Mouse (Mus musculus) intestine, embryonic 16.5 days (tissue): Measurements from ENCODE around the gene Trabd2b. TPM values are rescaled to one million over a fixed set of nuclear protein-coding genes. Genes with fewer than 3 reads are reported as not detected.

ENCODE experiments used
- ATAC-seq: fragments of 200-750 bp; cut with Nextera tagmentation; 2 replicates; pipeline ENCODE4 v1.8.0; 2017; ENCODE audit warnings: moderate TSS enrichment, moderate library complexity
- H3K27ac ChIP-seq: fragments of 300-500 bp; sonication (generic); 2 replicates; pipeline ENCODE4 v1.5.1; 2014; ENCODE audit warnings: mild to moderate bottlenecking, low read length
- H3K27me3 ChIP-seq: fragments of 300-500 bp; sonication (generic); replicated peaks from 2 replicates; pipeline ENCODE4 v1.6.1; 2014; ENCODE audit warnings: low read length, control low read depth, mixed read lengths; ENCODE audit not compliant: control insufficient read depth, insufficient read depth
- H3K36me3 ChIP-seq: fragments of 300-500 bp; sonication (generic); 2 replicates; pipeline ENCODE4 v1.6.1; 2014; ENCODE audit warnings: low read length, control low read depth; ENCODE audit not compliant: control insufficient read depth, insufficient read depth
- H3K4me1 ChIP-seq: fragments of 300-500 bp; sonication (generic); 2 replicates; pipeline ENCODE4 v1.6.1; 2014; ENCODE audit warnings: low read length, control low read depth, mixed read lengths; ENCODE audit not compliant: control insufficient read depth, insufficient read depth
- H3K4me2 ChIP-seq: fragments of 300-500 bp; sonication (generic); 2 replicates; pipeline ENCODE4 v1.6.1; 2014; ENCODE audit warnings: low read depth, low read length, control low read depth
- H3K4me3 ChIP-seq: fragments of 300-500 bp; sonication (generic); 2 replicates; pipeline ENCODE4 v1.5.1; 2014; ENCODE audit warnings: mild to moderate bottlenecking, low read length
- H3K9ac ChIP-seq: fragments of 300-500 bp; sonication (generic); 2 replicates; pipeline ENCODE4 v1.6.1; 2014; ENCODE audit warnings: low read depth, low read length
- H3K9me3 ChIP-seq: fragments of 300-500 bp; sonication (generic); 2 replicates; pipeline ENCODE4 v1.6.1; 2016; ENCODE audit warnings: low read length, control low read depth; ENCODE audit not compliant: control insufficient read depth
- whole genome bisulfite sequencing: fragments of 180-500 bp; shearing (Covaris S2); extraction: QIAGEN DNeasy Blood & Tissue Kit; methylation state at CpG from one replicate; pipeline ENCODE4 v1.1.7; 2014; 5-methylcytosine and 5-hydroxymethylcytosine counted together
- polyA plus RNA-seq: library from polyadenylated mRNA; unstranded; fragments of >200 nt; fragmentation: Nextera tagmentation; extraction: Ambion mirVana; gene quantifications from 2 replicates; pipeline ENCODE4 v1.2.1, GENCODE M21; 2015

Gene Trabd2b
- polyA plus RNA-seq, 1 experiment from 2014 or later = 0.37 TPM

DNA sequence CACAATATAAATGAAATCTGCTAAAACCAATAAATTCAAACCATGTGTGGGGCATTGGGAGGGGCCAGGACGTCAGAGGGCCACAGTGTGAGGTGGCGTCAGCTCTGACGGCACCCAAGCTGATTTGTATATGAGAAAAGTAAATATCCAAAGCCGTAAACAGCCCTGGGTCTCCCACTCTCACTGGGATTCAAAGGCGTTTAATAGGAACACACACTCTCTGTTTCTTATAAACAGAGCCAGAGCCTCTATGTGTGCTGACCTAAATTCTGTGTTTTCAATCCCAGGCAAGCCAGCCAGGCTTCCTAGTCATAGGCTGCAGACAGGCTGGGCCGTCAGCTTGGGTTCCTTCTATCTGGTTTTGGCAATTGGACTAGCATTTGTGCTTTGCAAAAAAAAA is 16.6 kb downstream of the Trabd2b start:
- no peak overlapping the region for H3K27ac ChIP-seq
- no peak overlapping the region for H3K9ac ChIP-seq
- 34% methylated on average over 6 of the region's 6 CpGs for WGBS
- no peaks in the 10 kb centered on the region for H3K36me3 ChIP-seq
- ATAC-seq = no peak
- no peaks in the 10 kb centered on the region for H3K27me3 ChIP-seq
- no peaks in the 10 kb centered on the region for H3K9me3 ChIP-seq
- no peak overlapping the region for H3K4me3 ChIP-seq
- H3K4me1 ChIP-seq = no peaks in the 10 kb centered on the region
- no peak overlapping the region for H3K4me2 ChIP-seq

DNA sequence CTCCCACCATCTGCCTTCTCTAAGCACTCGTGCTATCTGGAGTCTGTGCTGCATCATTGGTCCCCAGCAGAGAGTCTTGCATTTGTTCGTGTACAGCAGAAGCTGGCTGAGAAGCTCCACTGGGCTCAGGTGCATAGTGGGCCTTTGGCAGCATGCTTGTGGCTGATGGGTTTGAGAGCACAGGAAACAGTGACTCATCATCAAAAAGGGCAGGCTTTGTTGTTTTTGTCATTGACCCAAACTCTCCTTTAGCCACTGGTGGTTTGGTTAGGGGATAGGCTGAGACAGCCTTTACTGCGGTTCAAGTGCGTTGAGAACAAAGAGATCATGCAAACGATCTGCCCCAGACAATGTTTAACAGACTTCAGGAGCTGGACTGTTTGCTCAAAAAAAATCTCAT is 19.3 kb downstream of the Trabd2b start:
- no peak overlapping the region for H3K4me2 ChIP-seq
- no peak overlapping the region for H3K9ac ChIP-seq
- no peak for ATAC-seq
- no peaks in the 10 kb centered on the region for H3K9me3 ChIP-seq
- H3K4me3 ChIP-seq = no peak overlapping the region
- no peak overlapping the region for H3K27ac ChIP-seq
- H3K27me3 ChIP-seq = no peaks in the 10 kb centered on the region
- 34% methylated on average over 5 of the region's 5 CpGs for WGBS
- no peaks in the 10 kb centered on the region for H3K36me3 ChIP-seq
- H3K4me1 ChIP-seq = no peaks in the 10 kb centered on the region

DNA sequence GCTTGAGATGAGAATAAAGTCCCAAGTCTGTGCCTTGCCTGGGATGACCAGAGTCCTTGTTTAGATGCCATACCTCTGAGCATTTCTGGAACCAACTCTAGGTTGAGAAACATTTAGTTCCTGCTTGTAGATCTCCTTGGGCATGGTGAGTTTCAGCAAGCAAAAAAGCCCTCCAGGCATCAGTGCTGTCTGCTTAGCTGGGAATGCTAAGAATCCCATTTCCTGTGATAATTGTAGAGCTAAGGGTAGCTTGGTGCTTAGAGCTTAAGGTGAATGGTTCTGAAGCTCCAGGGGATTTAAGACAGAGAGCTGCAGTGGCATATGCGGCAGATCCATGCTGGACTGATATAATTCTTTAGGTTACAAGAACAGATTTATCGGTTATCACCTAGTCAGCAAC is 26.2 kb downstream of the Trabd2b start:
- 89% methylated on average over 2 of the region's 2 CpGs for WGBS

DNA sequence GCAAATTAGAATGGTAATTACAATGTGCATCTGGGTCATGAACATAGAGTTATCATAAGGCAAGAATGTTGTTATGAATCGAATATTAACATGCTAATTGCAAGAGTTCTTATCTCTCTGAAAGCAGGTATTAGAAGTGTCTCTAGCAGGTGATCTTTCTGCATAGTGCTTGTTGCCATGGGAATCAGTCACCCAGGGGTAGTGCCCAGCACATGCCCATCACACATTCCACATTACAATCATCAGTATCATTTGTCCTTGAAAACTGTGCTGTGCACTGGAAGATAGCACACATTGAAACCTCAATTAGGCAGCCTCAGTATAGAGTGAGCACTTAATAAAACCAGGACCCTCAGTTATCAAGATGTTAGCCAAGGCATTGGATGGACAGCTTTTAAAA is 26.9 kb downstream of the Trabd2b start:
- 90% methylated on average over 1 of the region's 1 CpGs for WGBS
- no peak for ATAC-seq
- no peaks in the 10 kb centered on the region for H3K4me1 ChIP-seq
- no peak overlapping the region for H3K27ac ChIP-seq
- H3K36me3 ChIP-seq = no peaks in the 10 kb centered on the region
- H3K4me3 ChIP-seq = no peak overlapping the region
- H3K9ac ChIP-seq = no peak overlapping the region
- no peaks in the 10 kb centered on the region for H3K9me3 ChIP-seq
- H3K27me3 ChIP-seq = no peaks in the 10 kb centered on the region
- H3K4me2 ChIP-seq = no peak overlapping the region

More for the DNA sequence above, 26.2 kb downstream of the Trabd2b start:
- Histone ChIP-seq H3K36me3 (no peaks in the 10 kb centered on the region), H3K4me1 (no peaks in the 10 kb centered on the region), H3K4me3 (no peak overlapping the region), H3K4me2 (no peak overlapping the region), H3K9me3 (no peaks in the 10 kb centered on the region), H3K27me3 (no peaks in the 10 kb centered on the region), H3K27ac (no peak overlapping the region), H3K9ac (no peak overlapping the region)
- ATAC-seq = no peak

DNA sequence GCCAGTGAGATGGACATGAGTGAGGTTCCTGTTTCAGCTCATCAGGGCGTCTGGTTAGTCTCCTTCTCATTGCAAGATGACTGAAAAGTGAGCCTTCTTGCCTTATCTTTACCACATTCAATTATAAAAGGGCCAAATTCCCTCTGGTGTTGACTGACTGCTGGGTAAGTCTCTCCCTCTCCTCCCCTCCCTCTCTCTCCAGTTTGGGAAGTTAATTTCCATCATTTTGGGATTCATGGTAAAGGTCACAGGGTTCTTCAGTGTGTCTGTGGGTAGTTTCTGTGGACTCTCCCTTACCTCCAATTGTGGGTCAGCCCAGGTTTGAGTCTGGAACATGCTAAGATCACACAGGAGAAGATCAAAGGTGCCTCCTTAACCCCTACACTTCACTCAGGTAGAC is 28.2 kb downstream of the Trabd2b start:
- Histone ChIP-seq H3K4me2 (no peak overlapping the region), H3K4me3 (no peak overlapping the region), H3K27me3 (no peaks in the 10 kb centered on the region), H3K27ac (no peak overlapping the region), H3K4me1 (no peaks in the 10 kb centered on the region), H3K9ac (no peak overlapping the region), H3K36me3 (no peaks in the 10 kb centered on the region), H3K9me3 (no peaks in the 10 kb centered on the region)
- WGBS = 53% methylated on average over 1 of the region's 1 CpGs
- ATAC-seq = no peak

DNA sequence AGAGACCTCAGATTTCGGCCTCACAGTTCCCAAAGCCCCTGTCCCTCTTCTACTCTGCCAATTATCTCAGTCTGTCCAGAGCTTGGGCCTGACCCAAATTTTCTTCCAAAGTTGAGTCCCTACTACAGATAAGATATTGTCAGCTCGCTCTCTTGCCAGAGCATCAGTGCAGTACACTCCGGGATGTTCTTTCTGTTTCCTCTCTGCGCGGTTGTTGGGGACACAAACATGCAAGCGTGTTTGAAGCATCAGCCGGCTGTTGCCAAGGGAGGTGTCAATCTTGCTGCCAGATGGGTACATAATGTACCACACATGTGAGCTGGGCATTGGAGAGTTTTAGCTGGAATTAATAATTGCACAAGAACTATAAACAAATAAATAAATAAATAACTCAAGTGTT is 28.9 kb downstream of the Trabd2b start:
- H3K27me3 ChIP-seq = no peaks in the 10 kb centered on the region
- H3K9me3 ChIP-seq = no peaks in the 10 kb centered on the region
- H3K36me3 ChIP-seq = no peaks in the 10 kb centered on the region
- no peak overlapping the region for H3K9ac ChIP-seq
- no peak overlapping the region for H3K4me3 ChIP-seq
- no peak overlapping the region for H3K4me2 ChIP-seq
- 76% methylated on average over 7 of the region's 7 CpGs for WGBS
- H3K27ac ChIP-seq = no peak overlapping the region
- no peak for ATAC-seq
- H3K4me1 ChIP-seq = no peaks in the 10 kb centered on the region

DNA sequence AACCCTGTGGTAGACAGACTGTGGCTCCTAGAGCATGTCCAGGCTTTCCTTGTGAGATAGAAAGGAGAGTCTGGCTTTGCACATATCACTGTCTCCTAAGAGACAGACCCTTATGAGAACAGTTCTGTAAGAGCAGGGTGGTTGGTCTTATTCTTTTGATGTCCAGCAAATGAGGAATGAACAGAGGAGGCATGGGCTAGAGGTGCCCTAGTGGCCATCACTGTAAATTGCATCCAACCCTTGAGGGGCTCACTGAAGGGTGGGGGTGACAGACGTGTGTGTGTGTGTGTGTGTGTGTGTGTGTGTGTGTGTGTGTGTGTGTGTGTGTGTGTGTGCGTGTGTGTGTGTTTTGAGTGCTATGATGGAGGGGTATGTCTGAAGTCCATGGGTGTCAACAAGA is 32.2 kb downstream of the Trabd2b start:
- WGBS = 66% methylated on average over 2 of the region's 2 CpGs
- no peak for ATAC-seq

DNA sequence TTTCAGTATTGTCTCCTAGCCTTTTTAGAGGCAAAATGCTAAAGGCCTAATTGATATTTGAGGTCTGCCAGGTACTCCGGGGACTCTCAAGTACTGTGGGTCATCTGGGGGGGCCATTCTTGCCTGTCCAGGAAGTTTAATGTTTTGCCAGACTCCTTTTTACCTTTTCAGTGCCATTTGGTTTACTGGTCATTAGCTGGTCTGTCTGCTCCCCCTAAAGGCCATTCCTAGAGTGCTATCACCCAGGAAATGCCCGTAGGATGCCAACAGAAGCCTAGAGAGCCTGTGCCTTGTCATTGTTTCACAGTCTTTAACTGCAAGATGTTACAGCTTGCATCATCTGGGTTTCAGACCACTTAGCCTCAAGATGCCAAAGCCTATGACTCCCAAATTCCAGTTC is 35.7 kb downstream of the Trabd2b start:
- no peak overlapping the region for H3K9ac ChIP-seq
- H3K4me2 ChIP-seq = no peak overlapping the region
- no peaks in the 10 kb centered on the region for H3K27me3 ChIP-seq
- 36% methylated on average over 2 of the region's 2 CpGs for WGBS
- H3K9me3 ChIP-seq = no peaks in the 10 kb centered on the region
- no peaks in the 10 kb centered on the region for H3K4me1 ChIP-seq
- no peak for ATAC-seq
- no peak overlapping the region for H3K4me3 ChIP-seq
- H3K27ac ChIP-seq = no peak overlapping the region
- no peaks in the 10 kb centered on the region for H3K36me3 ChIP-seq

More for the DNA sequence above, 32.2 kb downstream of the Trabd2b start:
- no peaks in the 10 kb centered on the region for H3K4me1 ChIP-seq
- H3K9me3 ChIP-seq = no peaks in the 10 kb centered on the region
- no peak overlapping the region for H3K9ac ChIP-seq
- H3K4me2 ChIP-seq = no peak overlapping the region
- H3K36me3 ChIP-seq = no peaks in the 10 kb centered on the region
- H3K27me3 ChIP-seq = no peaks in the 10 kb centered on the region
- H3K27ac ChIP-seq = no peak overlapping the region
- H3K4me3 ChIP-seq = no peak overlapping the region

DNA sequence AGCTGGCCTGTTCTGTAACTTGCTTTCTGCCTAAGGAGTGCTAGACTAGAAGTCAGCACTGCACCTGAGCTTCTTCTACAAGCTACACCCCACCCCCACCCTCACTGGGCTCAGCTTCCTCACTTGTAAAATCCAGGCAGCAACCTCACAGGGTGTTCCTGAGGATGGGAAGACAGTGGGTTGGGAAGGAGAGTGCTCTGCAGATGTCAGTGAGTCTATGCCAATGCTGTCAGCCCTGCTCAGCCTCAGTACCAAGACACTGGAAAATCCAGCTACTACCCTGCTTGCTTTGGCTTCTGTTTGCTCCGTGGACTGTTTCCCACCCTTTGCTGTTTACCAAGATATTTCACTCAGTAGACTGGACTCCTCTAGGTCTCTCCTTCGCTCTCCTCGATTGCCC is 36.1 kb downstream of the Trabd2b start:
- no peak for ATAC-seq
- WGBS = 71% methylated on average over 3 of the region's 3 CpGs
- no peaks in the 10 kb centered on the region for H3K27me3 ChIP-seq

DNA sequence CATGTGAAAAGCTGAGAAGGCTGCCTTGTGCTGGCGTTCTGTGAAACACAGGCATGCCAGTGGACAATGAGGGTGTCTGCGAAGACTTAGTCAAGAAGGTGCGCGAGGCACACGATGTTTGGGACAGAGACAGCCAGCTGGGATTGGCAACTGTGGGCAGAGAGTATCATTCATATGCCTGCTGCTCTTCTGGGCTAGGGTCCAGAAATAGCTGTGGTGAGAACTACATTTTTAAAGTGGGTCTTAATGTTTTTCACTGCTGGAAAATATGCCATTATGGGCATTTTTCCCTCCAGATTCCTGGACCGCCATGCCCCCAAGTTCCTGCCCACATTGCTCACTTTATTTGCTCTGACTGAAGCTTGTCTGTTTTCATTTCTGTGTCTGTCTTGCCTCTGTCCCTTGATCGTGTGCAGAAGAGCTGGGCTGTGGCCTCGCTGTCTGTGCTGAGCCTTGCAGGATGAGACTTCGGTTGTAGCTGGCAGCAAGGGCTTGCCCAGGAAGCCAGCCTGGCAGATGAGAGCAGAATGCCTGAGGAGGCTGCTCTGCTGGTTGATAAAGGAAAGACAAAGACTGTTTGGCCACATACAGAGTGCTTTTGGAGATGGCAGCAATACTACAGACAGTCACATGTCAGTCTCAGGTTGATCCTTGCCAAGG is 42.0 kb downstream of the Trabd2b start:
- Histone ChIP-seq H3K27ac (no peak overlapping the region), H3K27me3 (no peaks in the 10 kb centered on the region), H3K4me1 (no peaks in the 10 kb centered on the region), H3K4me2 (no peak overlapping the region), H3K36me3 (no peaks in the 10 kb centered on the region), H3K9me3 (no peaks in the 10 kb centered on the region), H3K9ac (no peak overlapping the region), H3K4me3 (no peak overlapping the region)
- 79% methylated on average over 9 of the region's 9 CpGs for WGBS
- no peak for ATAC-seq

More for the DNA sequence above, 36.1 kb downstream of the Trabd2b start:
- Histone ChIP-seq H3K4me1 (no peaks in the 10 kb centered on the region), H3K36me3 (no peaks in the 10 kb centered on the region), H3K4me2 (no peak overlapping the region), H3K9ac (no peak overlapping the region), H3K27ac (no peak overlapping the region), H3K9me3 (no peaks in the 10 kb centered on the region), H3K4me3 (no peak overlapping the region)
